Mouse (Mus musculus) urinary bladder, adult 2 months (tissue): Measurements from ENCODE around the gene Cenpc1. TPM values are rescaled to one million over a fixed set of nuclear protein-coding genes. Genes with fewer than 3 reads are reported as not detected.

Experiments used
- DNase-seq: peaks from one replicate; pipeline ENCODE4 v3.0.0; 2022; ENCODE audit warnings: low spot score
- polyA plus RNA-seq: library from polyadenylated mRNA; depleted of rRNA; stranded (reverse); fragments of >200 nt; gene quantifications from 2 replicates; pipeline ENCODE4 v1.2.3, GENCODE M21; 2012; rRNA removed

Gene Cenpc1
- polyA plus RNA-seq, 1 experiment = 9.5 TPM

DNA sequence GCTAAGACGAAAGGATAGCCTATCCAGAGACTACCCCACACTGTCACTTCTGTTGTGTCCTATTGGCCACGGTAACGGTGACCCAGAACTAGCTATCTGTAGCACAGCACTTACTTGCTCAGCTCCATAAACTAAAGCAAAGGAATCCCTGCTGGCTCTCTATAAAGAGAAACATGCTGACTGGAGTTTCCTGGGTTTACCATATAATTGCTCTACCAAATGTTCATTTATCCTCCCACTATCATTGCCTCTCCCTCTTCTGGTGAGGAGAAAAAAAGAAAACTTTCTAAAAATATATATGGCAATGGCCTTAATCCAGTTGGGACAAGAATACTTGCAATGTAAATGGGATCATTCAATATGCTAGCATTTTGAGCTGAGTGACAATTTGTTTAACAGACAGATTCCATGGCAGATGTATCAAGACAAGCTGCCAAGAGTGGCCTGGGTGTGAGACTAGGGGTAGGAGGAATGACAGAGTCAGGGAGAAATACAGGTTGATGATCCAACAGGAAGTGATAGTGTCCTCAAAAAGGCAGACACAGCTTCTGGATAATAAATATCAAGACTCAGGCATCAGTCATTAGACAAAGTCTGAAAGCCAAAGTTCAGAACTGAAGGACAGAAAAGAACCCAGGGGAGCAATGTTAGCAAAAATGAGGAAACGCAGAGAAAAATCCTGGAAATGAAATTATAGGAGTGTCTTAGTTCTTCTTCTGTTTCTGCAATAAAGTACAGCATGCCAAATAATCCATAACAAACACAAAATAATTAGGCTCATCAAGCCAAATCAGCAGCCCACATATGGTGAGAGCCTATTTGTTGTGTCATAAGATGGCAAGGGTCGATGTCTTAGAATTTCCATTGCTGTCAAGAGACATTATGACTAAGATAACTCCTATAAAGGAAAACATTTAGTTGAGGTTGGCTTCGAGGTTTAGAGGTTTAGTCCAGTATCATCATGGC is 68.6 kb downstream of the Cenpc1 start:
- DNase-seq = no peak

GRCm38 (mm10) chr5:85994551-85994950 is 70.8 kb downstream of the Cenpc1 start:
- no peak for DNase-seq

DNA sequence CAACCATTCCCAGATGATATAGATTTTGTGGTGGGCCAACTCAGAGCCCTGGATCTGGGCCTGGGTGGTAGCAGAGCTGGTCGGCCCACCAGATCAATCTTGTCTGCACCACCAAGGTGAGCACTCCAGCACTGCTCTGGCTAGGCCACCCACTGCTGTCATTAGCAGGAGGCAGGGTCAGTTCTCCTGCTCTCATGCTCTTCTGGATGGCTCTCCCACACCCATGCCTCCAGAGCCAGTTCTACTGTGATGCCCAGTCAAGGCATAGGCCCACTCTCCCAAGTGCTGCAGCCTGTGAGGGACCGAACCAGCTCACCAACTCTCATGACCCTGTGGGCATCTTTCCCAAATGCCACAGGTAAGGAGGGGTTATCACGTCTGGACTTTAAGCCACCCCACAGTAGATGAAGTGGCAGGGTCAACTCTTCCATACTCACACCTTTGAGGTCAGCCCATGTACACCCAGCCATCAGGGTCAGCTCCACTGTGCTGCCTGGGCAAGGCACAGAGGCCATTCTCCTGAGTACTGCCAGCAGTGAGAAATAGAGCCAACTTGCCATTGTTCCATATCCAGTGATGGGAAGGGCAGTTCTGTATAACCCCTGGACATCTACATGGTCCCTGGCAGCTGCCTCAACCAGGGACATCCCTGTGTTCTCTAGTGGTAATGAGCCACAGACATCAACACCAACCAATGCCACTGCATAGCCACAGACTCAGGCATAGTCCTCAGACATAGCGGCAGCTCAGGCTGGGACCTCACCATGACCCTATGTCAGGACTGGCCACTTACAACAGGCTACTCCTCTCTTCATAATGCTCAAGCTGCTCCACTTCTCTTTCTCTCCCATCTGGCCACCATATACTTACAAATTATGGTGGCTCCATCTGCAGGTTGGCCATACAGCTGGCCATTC is 72.3 kb downstream of the Cenpc1 start:
- DNase-seq = no peak

GRCm38 (mm10) chr5:85992055-85992454 is 73.3 kb downstream of the Cenpc1 start:
- no peak for DNase-seq

- no peak for DNase-seq
These were observed 77.9 kb downstream of the Cenpc1 start for GRCm38 (mm10) chr5:85987516-85987863.

GRCm38 (mm10) chr5:85986734-85987515 is 78.5 kb downstream of the Cenpc1 start:
- DNase-seq = no peak

DNA sequence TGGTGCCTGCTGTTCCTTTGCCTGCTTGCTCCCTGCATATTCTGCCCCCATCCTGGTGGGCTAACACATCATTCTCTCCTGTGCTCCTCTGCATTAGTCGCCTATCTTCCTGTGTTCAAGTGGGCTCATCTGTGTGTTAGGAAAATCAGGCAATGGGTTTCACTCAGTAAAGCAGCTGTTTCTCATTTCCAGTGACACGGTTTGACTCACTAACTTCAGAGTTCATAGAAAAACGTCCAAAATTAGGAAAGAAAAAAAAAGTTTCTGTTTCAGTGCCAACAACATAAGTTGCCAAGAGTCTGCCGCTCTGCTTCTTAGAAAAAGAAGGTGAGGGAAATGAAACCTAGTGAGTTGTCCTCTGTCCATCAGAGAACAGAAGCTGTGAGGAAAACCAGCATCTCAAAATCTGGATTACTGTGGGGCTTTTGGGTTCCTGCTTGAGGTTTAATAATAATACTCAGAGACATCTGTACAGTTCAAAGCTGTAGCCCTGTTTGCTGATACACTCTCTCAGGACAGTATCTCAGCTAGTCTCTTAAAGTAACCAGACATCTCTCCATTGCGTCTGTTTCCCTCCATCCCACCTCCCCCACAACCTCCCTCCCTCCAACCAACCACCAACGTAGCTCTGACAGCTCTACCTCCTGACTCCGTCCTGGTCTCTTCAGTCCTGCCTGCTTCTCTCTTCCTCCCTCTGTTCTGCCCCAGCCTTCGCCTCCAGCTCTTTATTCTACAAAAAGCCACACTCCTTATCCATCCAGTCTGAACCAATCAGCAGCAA is 87.5 kb downstream of the Cenpc1 start:
- no peak for DNase-seq

DNA sequence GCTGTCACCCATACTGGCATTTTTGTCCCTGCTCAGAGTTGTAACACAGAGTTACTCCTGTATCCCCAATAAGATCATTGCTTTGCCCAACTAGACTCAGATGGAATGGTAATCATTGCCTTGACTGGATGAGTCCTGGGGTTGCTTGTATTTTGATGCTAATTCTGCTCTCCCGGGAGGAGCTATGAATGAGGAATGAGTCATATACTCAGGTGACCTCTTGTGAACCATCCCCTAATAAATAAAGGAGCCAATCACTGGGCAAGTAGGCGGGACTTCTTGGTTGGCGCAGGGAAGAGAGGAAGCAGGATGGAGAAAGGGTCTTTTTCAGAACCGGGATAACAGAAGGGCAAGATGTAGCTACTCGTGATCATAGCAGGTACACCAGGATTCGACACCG is 102.6 kb downstream of the Cenpc1 start:
- no peak for DNase-seq

Other genes starting within 250 kb of the Cenpc1 start
- 1.4 and 1.7 TPM in 2 replicates for gene Stap1, start 6.2 kb upstream of the Cenpc1 start, polyA plus RNA-seq
- 6.2 and 6.8 TPM in 2 replicates for gene Uba6, start 107.2 kb upstream of the Cenpc1 start, polyA plus RNA-seq
- gene Gnrhr, start 132.3 kb upstream of the Cenpc1 start, polyA plus RNA-seq = 0.06 and 0.19 TPM in 2 replicates
- not detected in 2 replicates for gene Tmprss11c, start 223.7 kb upstream of the Cenpc1 start, polyA plus RNA-seq